ENCODE assay signal across 1 mouse cellular context in the genomic region with DNA sequence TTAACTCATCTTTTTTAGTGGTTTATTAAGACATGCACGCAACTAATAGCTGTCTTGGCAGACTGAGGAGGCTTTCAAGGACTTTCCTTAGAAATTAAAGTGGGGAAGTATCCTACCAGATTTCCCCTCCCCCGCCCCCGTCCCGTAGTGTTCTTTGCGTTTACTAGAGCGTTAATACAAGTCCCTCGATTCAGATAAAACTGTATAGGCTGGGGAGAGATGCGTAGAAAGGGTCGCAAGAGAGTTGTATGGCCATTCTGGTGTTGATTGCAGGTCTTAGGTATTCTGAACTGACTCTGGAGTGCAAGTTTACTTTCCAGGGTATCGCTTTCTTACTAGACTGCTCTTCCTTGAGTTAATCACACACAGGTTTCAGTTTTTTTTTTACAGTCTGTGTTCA.
TF ChIP-seq lines count a peak whose summit lies in the region.

No protein-coding gene starts in this region.

TF ChIP-seq in MEL, 35 proteins besides CTCF, POLR2A, EP300 and RAD21:
- TF ChIP-seq GATA1 (IDR thresholded peaks at IDR 0.05; ENCODE audit: low read depth, low read length), result no peak
- no peak for TF ChIP-seq USF1 (IDR thresholded peaks at IDR 0.05; ENCODE audit: low read depth, low read length)
- no peak for TF ChIP-seq TCF12 (IDR thresholded peaks at IDR 0.05; ENCODE audit: low read depth, low read length)
- no peak for TF ChIP-seq HCFC1 (IDR thresholded peaks at IDR 0.05; ENCODE audit: low read depth, low read length)
- no peak for TF ChIP-seq RCOR1 (IDR thresholded peaks at IDR 0.05; ENCODE audit: low read depth, low read length)
- no peak for TF ChIP-seq NELFE (IDR thresholded peaks at IDR 0.05; ENCODE audit: low read depth, low read length)
- no peak for TF ChIP-seq UBTF (IDR thresholded peaks at IDR 0.05; ENCODE audit: borderline replicate concordance, insufficient read depth, low read depth, low read length)
- TF ChIP-seq ZNF384 (IDR thresholded peaks at IDR 0.05; ENCODE audit: low read depth, low read length), result peak; percentile 68; the same call in 1 of the 2 replicates
